Mouse (Mus musculus) right cerebral cortex, postnatal 36 days (tissue): ENCODE measurements around the gene Fam107a.
A peak's percentile ranks its signal among the peaks of the same experiment; 100 is the strongest.

Experiments used
- DNase-seq, 2 experiments: peaks; one replicate each; pipeline ENCODE4 v3.0.0; 2022; ENCODE audit warnings: low spot score in 2 of 2, mixed read lengths in 1 of 2

Gene Fam107a

GRCm38 (mm10) chr14:8317194-8318097 is at the start of gene Fam107a:
Gene Fam107a, minus strand, starts transcription at chr14:8318023.
- no peak for DNase-seq

GRCm38 (mm10) chr14:8367121-8367520 is 49.3 kb upstream of the Fam107a start:
- DNase-seq, result no peak

GRCm38 (mm10) chr14:8365833-8366232 is 48.0 kb upstream of the Fam107a start:
- DNase-seq, result no peak

GRCm38 (mm10) chr14:8356836-8357235 is 39.0 kb upstream of the Fam107a start:
- no peak for DNase-seq

- DNase-seq, result peak; percentile 16 to 45
These were observed 38.2 kb upstream of the Fam107a start for GRCm38 (mm10) chr14:8355999-8356501.

GRCm38 (mm10) chr14:8348927-8349326 is 31.1 kb upstream of the Fam107a start:
- no peak for DNase-seq

GRCm38 (mm10) chr14:8346255-8346997 is 28.6 kb upstream of the Fam107a start:
- DNase-seq, result peak; percentile 63 to 68

- no peak for DNase-seq
These were observed 27.7 kb upstream of the Fam107a start for GRCm38 (mm10) chr14:8345566-8345965.

- DNase-seq, result no peak
These were observed 24.8 kb upstream of the Fam107a start for GRCm38 (mm10) chr14:8342509-8343106.

- DNase-seq, result no peak
These were observed 22.4 kb upstream of the Fam107a start for GRCm38 (mm10) chr14:8340226-8340625.

GRCm38 (mm10) chr14:8335947-8336346 is 18.1 kb upstream of the Fam107a start:
- DNase-seq, result no peak

- no peak for DNase-seq
These were observed 16.7 kb upstream of the Fam107a start for GRCm38 (mm10) chr14:8334511-8334910.

- no peak for DNase-seq
These were observed 14.8 kb upstream of the Fam107a start for GRCm38 (mm10) chr14:8332314-8333252.

- no peak for DNase-seq
These were observed 13.6 kb upstream of the Fam107a start for GRCm38 (mm10) chr14:8331307-8331905.

- DNase-seq, result no peak
These were observed 12.6 kb upstream of the Fam107a start for GRCm38 (mm10) chr14:8330390-8330789.

GRCm38 (mm10) chr14:8329552-8329951 is 11.7 kb upstream of the Fam107a start:
- peak in 1 of 2 experiments; percentile 16 for DNase-seq

- DNase-seq, result no peak
These were observed 9.5 kb upstream of the Fam107a start for GRCm38 (mm10) chr14:8327371-8327770.

- DNase-seq, result no peak
These were observed 9.1 kb upstream of the Fam107a start for GRCm38 (mm10) chr14:8326961-8327360.

- DNase-seq, result no peak
These were observed 7.9 kb upstream of the Fam107a start for GRCm38 (mm10) chr14:8325746-8326145.

GRCm38 (mm10) chr14:8320528-8320927 is 2.7 kb upstream of the Fam107a start:
- DNase-seq, result no peak
